Mouse (Mus musculus): ENCODE measurements around the gene Lmf2.

DNA sequence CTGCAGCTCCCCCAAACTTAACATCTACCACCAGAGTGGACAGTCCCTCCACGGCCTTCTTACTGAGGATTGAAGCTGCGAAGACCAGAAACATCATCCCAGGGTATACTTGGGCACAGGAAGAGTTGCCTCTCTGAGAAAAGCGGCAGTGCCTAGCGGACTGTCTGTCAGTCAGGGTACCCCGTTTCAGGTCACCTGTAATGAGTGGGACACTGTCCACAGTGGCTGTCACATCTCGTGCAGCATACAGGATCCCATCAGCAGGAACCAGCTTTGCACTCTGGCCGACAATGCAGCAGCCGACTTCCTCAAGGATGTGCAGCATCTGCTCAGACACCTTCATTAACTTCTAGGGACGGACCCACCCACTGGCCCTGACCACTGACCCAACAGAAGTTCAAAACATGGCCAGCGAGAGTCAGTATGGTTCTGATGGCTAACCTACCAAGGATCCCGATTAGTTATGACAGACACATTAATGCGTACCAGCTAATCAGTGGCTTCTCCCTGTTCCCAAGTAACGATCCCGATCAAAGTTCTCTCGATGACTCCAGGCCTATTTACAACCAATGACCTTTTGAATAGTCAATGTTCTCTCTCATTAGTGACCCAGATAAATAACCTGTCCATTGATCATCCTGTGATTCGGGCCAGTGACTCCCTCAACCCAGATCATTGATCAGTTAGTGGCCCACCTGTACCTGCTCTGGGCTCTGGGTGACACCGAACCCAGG, 19.5 kb upstream of the Lmf2 start:
- TF ChIP-seq CTCF (IDR thresholded peaks at IDR 0.05; ENCODE audit: insufficient read depth, low read length) (no peak), POLR2A (IDR thresholded peaks at IDR 0.05; ENCODE audit: borderline replicate concordance, extremely low read depth, low read depth, low read length) (no peak)

All from lung, adult 2 months (tissue).